Mouse (Mus musculus): ENCODE measurements around the gene Tcp11l1.

Tcp11l1 gene

GRCm38 (mm10) chr2:104711585-104712485, at the start of gene Tcp11l1:
Gene Tcp11l1, minus strand, starts transcription at chr2:104712169.
- peak; percentile 34 for DNase-seq

GRCm38 (mm10) chr2:104750611-104751010, 38.6 kb upstream of the Tcp11l1 start:
- DNase-seq = no peak

- DNase-seq = no peak
These were observed 36.7 kb upstream of the Tcp11l1 start for GRCm38 (mm10) chr2:104748652-104749183.

- peak; percentile 38 for DNase-seq
These were observed 34.3 kb upstream of the Tcp11l1 start for GRCm38 (mm10) chr2:104746251-104746650.

GRCm38 (mm10) chr2:104743971-104744370, 32.0 kb upstream of the Tcp11l1 start:
- no peak for DNase-seq

GRCm38 (mm10) chr2:104743160-104743559, 31.2 kb upstream of the Tcp11l1 start:
- DNase-seq = no peak

GRCm38 (mm10) chr2:104742741-104743064, 30.7 kb upstream of the Tcp11l1 start, which contains the start of gene Depdc7:
Gene Depdc7, minus strand, starts transcription at chr2:104742878.
- DNase-seq = peak; percentile 83

GRCm38 (mm10) chr2:104741896-104742740, 30.1 kb upstream of the Tcp11l1 start:
- DNase-seq = no peak

- DNase-seq = no peak
These were observed 29.2 kb upstream of the Tcp11l1 start for GRCm38 (mm10) chr2:104741015-104741758.

- DNase-seq = no peak
These were observed 28.4 kb upstream of the Tcp11l1 start for GRCm38 (mm10) chr2:104740248-104740949.

- DNase-seq = no peak
These were observed 27.7 kb upstream of the Tcp11l1 start for GRCm38 (mm10) chr2:104739691-104740090.

- DNase-seq = no peak
These were observed 24.3 kb upstream of the Tcp11l1 start for GRCm38 (mm10) chr2:104736241-104736640.

- DNase-seq = no peak
These were observed 20.7 kb upstream of the Tcp11l1 start for GRCm38 (mm10) chr2:104732562-104733256.

GRCm38 (mm10) chr2:104732033-104732444, 20.1 kb upstream of the Tcp11l1 start:
- no peak for DNase-seq

GRCm38 (mm10) chr2:104727369-104727768, 15.4 kb upstream of the Tcp11l1 start:
- DNase-seq = no peak

- no peak for DNase-seq
These were observed 10.1 kb upstream of the Tcp11l1 start for GRCm38 (mm10) chr2:104722021-104722420.

GRCm38 (mm10) chr2:104717827-104718226, 5.9 kb upstream of the Tcp11l1 start:
- no peak for DNase-seq

- DNase-seq = no peak
These were observed 5.3 kb upstream of the Tcp11l1 start for GRCm38 (mm10) chr2:104717231-104717735.

- DNase-seq = no peak
These were observed 4.3 kb upstream of the Tcp11l1 start, which contains the start of gene Pin1rt1 for GRCm38 (mm10) chr2:104716279-104716678. Gene Pin1rt1, minus strand, starts transcription at chr2:104716379.

- DNase-seq = no peak
These were observed 2.3 kb upstream of the Tcp11l1 start for GRCm38 (mm10) chr2:104714254-104714691.

- DNase-seq = no peak
These were observed 479 bp upstream of the Tcp11l1 start for GRCm38 (mm10) chr2:104712486-104712809.

All from liver (tissue).